Mouse (Mus musculus): ENCODE measurements at regions not wholly inside any gene's neighbourhood (a gene's known extent, or its start where the extent isn't known, plus 50 kb on each side); places are given as distances from the start of the nearest gene placed in this dataset.

DNA sequence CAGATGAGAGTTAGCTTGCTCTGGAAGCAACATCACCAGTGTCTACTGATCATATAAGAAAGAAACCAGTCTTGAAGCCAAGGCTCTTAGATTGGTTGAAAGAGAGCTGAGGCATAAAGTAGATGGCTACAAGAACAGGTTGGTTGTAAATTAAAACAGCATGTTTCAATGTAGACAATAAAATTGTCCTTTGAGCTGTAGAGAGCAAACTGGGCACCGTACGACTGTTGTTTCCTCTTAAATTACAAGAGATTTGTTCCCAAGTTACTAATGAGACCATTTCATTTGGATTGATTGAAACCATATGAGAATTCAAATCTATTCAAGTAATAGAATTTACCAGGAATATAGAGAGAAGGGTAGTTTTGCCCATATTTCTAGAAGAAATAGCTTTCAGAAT is 770.9 kb upstream of the Adgrl2 start:
- no peak for TF ChIP-seq GATA2 (IDR thresholded peaks at IDR 0.05; ENCODE audit: borderline replicate concordance, low read depth, low read length)
- no peak for TF ChIP-seq TAL1 (conservative IDR thresholded peaks at IDR 0.05; ENCODE audit: low read depth, low read length)
- no peak for TF ChIP-seq GATA1 (IDR thresholded peaks at IDR 0.05; ENCODE audit: borderline replicate concordance, low read length)
- no peak for TF ChIP-seq CTCF (IDR thresholded peaks at IDR 0.05; ENCODE audit: low read depth, low read length)
- no peak for TF ChIP-seq POLR2AphosphoS5 (IDR thresholded peaks at IDR 0.05; ENCODE audit: insufficient replicate concordance, low read depth, low read length)
- no peaks in the 10 kb centered on the region for H3K4me1 ChIP-seq (ENCODE audit: insufficient read depth, low read depth, low read length)
- DNase-seq (ENCODE audit: low spot score) (no peak), ATAC-seq (ENCODE audit: extremely low read depth, insufficient number of reproducible peaks, low FRiP score, poor library complexity, severe bottlenecking) (no peak)
- no peaks in the 10 kb centered on the region for H3K27me3 ChIP-seq (ENCODE audit: insufficient read depth, low read length)
- no peaks in the 10 kb centered on the region for H3K36me3 ChIP-seq (replicated peaks)
- H3K9me3 ChIP-seq (replicated peaks) = peaks cover 2% of the 10 kb centered on the region; the same call in 1 of the 2 replicates
- H3K4me3 ChIP-seq (ENCODE audit: low read depth, low read length) = no peak overlapping the region

DNA sequence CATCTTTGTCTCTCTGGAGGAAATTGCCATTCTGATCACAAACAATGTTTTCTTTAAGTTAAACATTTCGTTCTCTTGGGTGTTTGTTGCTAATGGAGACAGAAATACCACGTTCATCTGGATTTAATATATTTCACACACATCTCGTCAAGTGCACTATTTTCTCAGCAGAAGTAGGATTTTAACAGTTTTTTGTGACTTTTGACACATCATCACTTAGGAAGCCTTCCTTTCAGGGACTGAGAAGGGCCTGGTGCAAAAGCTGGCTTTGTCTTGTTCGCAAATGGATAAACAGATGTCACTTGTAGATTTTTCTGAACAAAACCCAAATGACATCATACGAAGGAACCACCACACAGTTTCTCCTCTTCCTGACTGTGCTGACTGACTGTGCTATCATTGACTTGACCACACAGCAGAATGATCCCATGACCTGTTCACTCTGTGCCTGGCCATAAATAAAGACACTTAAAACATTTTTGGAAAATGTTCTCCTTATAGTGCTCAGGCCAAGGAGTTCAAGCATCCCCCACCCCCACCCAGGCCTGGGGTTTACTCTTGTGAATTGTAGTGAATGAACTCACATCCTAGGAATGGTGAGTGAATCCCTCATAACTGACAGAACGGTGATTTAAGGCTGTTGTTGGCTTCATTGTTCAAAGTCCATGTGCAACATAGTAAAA is 767.7 kb upstream of the Adgrl2 start:
- no peak for DNase-seq (ENCODE audit: low spot score)
- Histone ChIP-seq H3K27me3 (ENCODE audit: insufficient read depth, low read length) (no peaks in the 10 kb centered on the region), H3K36me3 (replicated peaks) (no peaks in the 10 kb centered on the region), H3K4me3 (ENCODE audit: low read depth, low read length) (no peak overlapping the region), H3K9me3 (replicated peaks) (peaks cover 6% of the 10 kb centered on the region; the same call in 1 of the 2 replicates), H3K4me1 (ENCODE audit: insufficient read depth, low read depth, low read length) (no peaks in the 10 kb centered on the region)
- TF ChIP-seq POLR2AphosphoS5 (IDR thresholded peaks at IDR 0.05; ENCODE audit: insufficient replicate concordance, low read depth, low read length) = no peak
- TF ChIP-seq TAL1 (conservative IDR thresholded peaks at IDR 0.05; ENCODE audit: low read depth, low read length) = no peak
- TF ChIP-seq CTCF (IDR thresholded peaks at IDR 0.05; ENCODE audit: low read depth, low read length) = no peak
- no peak for TF ChIP-seq GATA1 (IDR thresholded peaks at IDR 0.05; ENCODE audit: borderline replicate concordance, low read length)
- no peak for TF ChIP-seq GATA2 (IDR thresholded peaks at IDR 0.05; ENCODE audit: borderline replicate concordance, low read depth, low read length)
- no peak for ATAC-seq (ENCODE audit: extremely low read depth, insufficient number of reproducible peaks, low FRiP score, poor library complexity, severe bottlenecking)

DNA sequence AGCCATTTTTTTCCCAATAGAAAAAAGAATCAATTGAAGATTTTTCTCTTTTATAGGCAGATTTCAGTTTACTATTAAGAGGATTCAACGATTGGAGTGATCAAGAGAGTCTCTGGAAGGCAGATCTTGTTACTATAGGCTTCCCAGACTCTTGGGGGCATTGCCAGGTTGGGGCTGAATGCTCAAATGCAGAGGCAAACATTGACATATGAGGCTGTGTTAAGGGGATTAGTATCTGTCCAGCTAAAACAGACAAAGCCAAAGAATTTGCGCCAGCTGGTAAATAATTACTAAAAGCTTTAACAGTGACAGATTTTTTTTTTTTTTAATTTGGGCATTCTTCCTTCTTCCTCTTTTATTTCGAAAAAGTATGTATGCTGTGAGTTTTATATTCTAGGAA is 745.7 kb upstream of the Adgrl2 start:
- Histone ChIP-seq H3K9me3 (replicated peaks) (peaks cover 10% of the 10 kb centered on the region), H3K36me3 (replicated peaks) (no peaks in the 10 kb centered on the region), H3K27me3 (ENCODE audit: insufficient read depth, low read length) (no peaks in the 10 kb centered on the region), H3K4me1 (ENCODE audit: insufficient read depth, low read depth, low read length) (no peaks in the 10 kb centered on the region), H3K4me3 (ENCODE audit: low read depth, low read length) (no peak overlapping the region)
- ATAC-seq (ENCODE audit: extremely low read depth, insufficient number of reproducible peaks, low FRiP score, poor library complexity, severe bottlenecking) (no peak), DNase-seq (ENCODE audit: low spot score) (no peak)
- TF ChIP-seq GATA1 (IDR thresholded peaks at IDR 0.05; ENCODE audit: borderline replicate concordance, low read length) = no peak

DNA sequence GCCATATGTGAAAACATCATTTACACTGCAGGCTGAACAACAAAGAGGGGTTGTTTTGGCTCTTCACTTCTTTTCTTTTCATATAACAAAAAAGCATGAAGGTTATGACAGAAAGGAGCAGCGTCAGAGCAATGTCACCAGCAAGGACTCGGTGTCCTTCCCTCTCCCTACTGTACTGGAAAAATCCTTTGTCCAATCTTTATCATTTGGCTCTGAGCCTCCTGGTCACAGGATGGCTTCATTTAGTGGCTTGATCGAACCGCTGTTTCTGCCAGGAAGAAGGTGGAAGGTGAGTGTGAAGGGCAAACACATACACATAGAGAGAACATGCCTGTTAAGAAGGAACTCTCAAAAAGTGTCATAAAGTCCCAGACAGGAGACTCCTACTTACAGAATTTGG is 735.9 kb upstream of the Adgrl2 start:
- no peaks in the 10 kb centered on the region for H3K4me1 ChIP-seq (ENCODE audit: insufficient read depth, low read depth, low read length)
- H3K36me3 ChIP-seq (replicated peaks) = no peaks in the 10 kb centered on the region
- ATAC-seq (ENCODE audit: extremely low read depth, insufficient number of reproducible peaks, low FRiP score, poor library complexity, severe bottlenecking) (no peak), DNase-seq (ENCODE audit: low spot score) (no peak)
- H3K9me3 ChIP-seq (replicated peaks) = peaks cover 12% of the 10 kb centered on the region; the same call in 1 of the 2 replicates
- no peak overlapping the region for H3K4me3 ChIP-seq (ENCODE audit: low read depth, low read length)
- H3K27me3 ChIP-seq (ENCODE audit: insufficient read depth, low read length) = no peaks in the 10 kb centered on the region
- TF ChIP-seq POLR2AphosphoS5 (IDR thresholded peaks at IDR 0.05; ENCODE audit: insufficient replicate concordance, low read depth, low read length) = no peak
- no peak for TF ChIP-seq GATA1 (IDR thresholded peaks at IDR 0.05; ENCODE audit: borderline replicate concordance, low read length)
- no peak for TF ChIP-seq CTCF (IDR thresholded peaks at IDR 0.05; ENCODE audit: low read depth, low read length)
- TF ChIP-seq GATA2 (IDR thresholded peaks at IDR 0.05; ENCODE audit: borderline replicate concordance, low read depth, low read length) = no peak
- no peak for TF ChIP-seq TAL1 (conservative IDR thresholded peaks at IDR 0.05; ENCODE audit: low read depth, low read length)

DNA sequence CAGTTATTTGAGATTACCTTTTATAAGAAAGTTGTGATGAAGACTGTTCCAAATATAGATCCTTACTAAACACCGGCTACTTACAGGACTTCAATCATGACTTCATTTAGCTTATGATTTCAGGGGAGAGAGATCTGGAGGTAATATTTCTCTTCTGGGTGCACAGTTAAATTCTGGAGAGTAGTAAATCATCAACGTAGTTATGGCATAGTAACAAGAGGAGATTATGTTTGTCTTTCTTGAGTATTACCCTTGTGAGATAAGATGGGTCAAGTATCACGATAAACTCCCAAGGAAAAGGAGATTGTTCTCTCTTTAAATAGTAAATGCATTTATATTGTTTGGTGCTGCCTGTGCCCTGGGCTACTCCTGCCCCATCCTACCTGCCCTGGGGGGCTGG is 734.5 kb upstream of the Adgrl2 start:
- Histone ChIP-seq H3K27me3 (ENCODE audit: insufficient read depth, low read length) (no peaks in the 10 kb centered on the region), H3K4me3 (ENCODE audit: low read depth, low read length) (no peak overlapping the region), H3K36me3 (replicated peaks) (no peaks in the 10 kb centered on the region), H3K9me3 (replicated peaks) (peaks cover 9% of the 10 kb centered on the region; the same call in 1 of the 2 replicates), H3K4me1 (ENCODE audit: insufficient read depth, low read depth, low read length) (no peaks in the 10 kb centered on the region)
- no peak for ATAC-seq (ENCODE audit: extremely low read depth, insufficient number of reproducible peaks, low FRiP score, poor library complexity, severe bottlenecking)
- TF ChIP-seq CTCF (IDR thresholded peaks at IDR 0.05; ENCODE audit: low read depth, low read length) (no peak), TAL1 (conservative IDR thresholded peaks at IDR 0.05; ENCODE audit: low read depth, low read length) (no peak), POLR2AphosphoS5 (IDR thresholded peaks at IDR 0.05; ENCODE audit: insufficient replicate concordance, low read depth, low read length) (no peak), GATA2 (IDR thresholded peaks at IDR 0.05; ENCODE audit: borderline replicate concordance, low read depth, low read length) (no peak), GATA1 (IDR thresholded peaks at IDR 0.05; ENCODE audit: borderline replicate concordance, low read length) (no peak)
- DNase-seq (ENCODE audit: low spot score) = no peak

DNA sequence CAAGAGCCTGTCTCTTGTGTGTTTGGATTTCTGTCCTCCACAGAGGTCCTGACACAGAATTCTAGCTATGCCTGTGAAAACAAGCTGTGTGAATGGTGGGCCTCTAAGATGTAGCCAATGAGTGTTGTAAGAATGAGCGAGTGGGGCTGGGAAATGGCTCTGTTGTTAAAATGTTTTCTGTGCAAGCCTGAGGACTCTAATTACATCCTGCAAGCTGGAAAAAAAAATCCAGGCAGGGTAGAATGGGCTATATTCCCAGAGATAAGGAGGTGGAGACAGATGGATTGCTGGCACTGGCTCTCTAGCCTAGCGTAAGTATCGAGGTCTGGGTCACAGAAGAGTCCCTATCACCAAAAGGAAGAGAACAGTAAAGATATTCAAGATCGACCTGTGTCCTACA is 731.5 kb upstream of the Adgrl2 start:
- no peak overlapping the region for H3K4me3 ChIP-seq (ENCODE audit: low read depth, low read length)
- TF ChIP-seq CTCF (IDR thresholded peaks at IDR 0.05; ENCODE audit: low read depth, low read length) (no peak), TAL1 (conservative IDR thresholded peaks at IDR 0.05; ENCODE audit: low read depth, low read length) (no peak), GATA1 (IDR thresholded peaks at IDR 0.05; ENCODE audit: borderline replicate concordance, low read length) (no peak), GATA2 (IDR thresholded peaks at IDR 0.05; ENCODE audit: borderline replicate concordance, low read depth, low read length) (no peak), POLR2AphosphoS5 (IDR thresholded peaks at IDR 0.05; ENCODE audit: insufficient replicate concordance, low read depth, low read length) (no peak)
- no peak for ATAC-seq (ENCODE audit: extremely low read depth, insufficient number of reproducible peaks, low FRiP score, poor library complexity, severe bottlenecking)
- no peaks in the 10 kb centered on the region for H3K36me3 ChIP-seq (replicated peaks)
- no peak for DNase-seq (ENCODE audit: low spot score)
- H3K4me1 ChIP-seq (ENCODE audit: insufficient read depth, low read depth, low read length) = no peaks in the 10 kb centered on the region
- peaks cover 6% of the 10 kb centered on the region; the same call in 1 of the 2 replicates for H3K9me3 ChIP-seq (replicated peaks)
- no peaks in the 10 kb centered on the region for H3K27me3 ChIP-seq (ENCODE audit: insufficient read depth, low read length)
